Mouse (Mus musculus): ENCODE data around the gene Actl10. TPM values are rescaled to one million over a fixed set of nuclear protein-coding genes. Genes with fewer than 3 reads are reported as not detected.

Gene Actl10
- polyA plus RNA-seq, 1 experiment, result 39.7 TPM

DNA sequence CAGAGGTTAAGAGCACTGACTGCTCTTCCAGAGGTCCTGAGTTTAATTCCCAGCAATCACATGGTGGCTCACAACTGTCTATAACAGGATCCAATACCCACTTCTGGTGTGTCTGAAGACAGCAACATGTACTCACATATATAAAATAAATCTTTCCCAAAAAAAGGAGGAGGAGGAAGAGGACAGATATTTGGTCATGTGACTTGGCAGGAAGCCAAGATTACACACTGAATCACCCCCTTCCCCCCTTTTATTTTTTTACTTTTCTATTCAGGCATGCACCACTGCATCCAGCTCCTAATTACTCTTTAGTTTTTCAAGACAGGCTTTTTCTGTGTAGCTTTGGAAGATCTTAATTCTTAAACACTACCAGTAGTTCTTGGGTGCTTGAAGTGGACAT, 30.1 kb upstream of the Actl10 start:
- Histone ChIP-seq H3K4me3 (ENCODE audit: control insufficient read depth, low read depth, low read length) (no peak overlapping the region), H3K27ac (ENCODE audit: control insufficient read depth, insufficient read depth, low read depth, low read length) (no peak overlapping the region), H3K27me3 (ENCODE audit: control insufficient read depth, insufficient read depth, low read length) (no peaks in the 10 kb centered on the region), H3K4me1 (ENCODE audit: control insufficient read depth, insufficient read depth, low read length) (no peaks in the 10 kb centered on the region), H3K36me3 (ENCODE audit: control insufficient read depth, insufficient read depth, low read length) (no peaks in the 10 kb centered on the region; the same call in 1 of the 2 replicates)
- TF ChIP-seq CTCF (IDR thresholded peaks at IDR 0.05; ENCODE audit: control insufficient read depth, insufficient read depth, insufficient replicate concordance, low read depth, low read length) (no peak), POLR2A (IDR thresholded peaks at IDR 0.05; ENCODE audit: control insufficient read depth, low read depth, low read length) (no peak)

- H3K27ac ChIP-seq (ENCODE audit: control insufficient read depth, insufficient read depth, low read depth, low read length), result no peak overlapping the region
- H3K27me3 ChIP-seq (ENCODE audit: control insufficient read depth, insufficient read depth, low read length), result no peaks in the 10 kb centered on the region
- TF ChIP-seq POLR2A (IDR thresholded peaks at IDR 0.05; ENCODE audit: control insufficient read depth, low read depth, low read length), result no peak
- H3K4me1 ChIP-seq (ENCODE audit: control insufficient read depth, insufficient read depth, low read length), result no peaks in the 10 kb centered on the region
- no peaks in the 10 kb centered on the region; the same call in 1 of the 2 replicates for H3K36me3 ChIP-seq (ENCODE audit: control insufficient read depth, insufficient read depth, low read length)
- no peak overlapping the region for H3K4me3 ChIP-seq (ENCODE audit: control insufficient read depth, low read depth, low read length)
Measured at GRCm38 (mm10) chr2:154522334-154522733, 29.2 kb upstream of the Actl10 start.

- no peaks in the 10 kb centered on the region for H3K27me3 ChIP-seq (ENCODE audit: control insufficient read depth, insufficient read depth, low read length)
- no peak overlapping the region for H3K4me3 ChIP-seq (ENCODE audit: control insufficient read depth, low read depth, low read length)
- no peak overlapping the region for H3K27ac ChIP-seq (ENCODE audit: control insufficient read depth, insufficient read depth, low read depth, low read length)
- no peaks in the 10 kb centered on the region; the same call in 1 of the 2 replicates for H3K36me3 ChIP-seq (ENCODE audit: control insufficient read depth, insufficient read depth, low read length)
- no peaks in the 10 kb centered on the region for H3K4me1 ChIP-seq (ENCODE audit: control insufficient read depth, insufficient read depth, low read length)
- TF ChIP-seq POLR2A (IDR thresholded peaks at IDR 0.05; ENCODE audit: control insufficient read depth, low read depth, low read length) (no peak), CTCF (IDR thresholded peaks at IDR 0.05; ENCODE audit: control insufficient read depth, insufficient read depth, insufficient replicate concordance, low read depth, low read length) (no peak)
Measured at GRCm38 (mm10) chr2:154525285-154525684, 26.3 kb upstream of the Actl10 start.

- Histone ChIP-seq H3K27me3 (ENCODE audit: control insufficient read depth, insufficient read depth, low read length) (no peaks in the 10 kb centered on the region), H3K4me3 (ENCODE audit: control insufficient read depth, low read depth, low read length) (no peak overlapping the region), H3K4me1 (ENCODE audit: control insufficient read depth, insufficient read depth, low read length) (no peaks in the 10 kb centered on the region), H3K27ac (ENCODE audit: control insufficient read depth, insufficient read depth, low read depth, low read length) (no peak overlapping the region), H3K36me3 (ENCODE audit: control insufficient read depth, insufficient read depth, low read length) (no peaks in the 10 kb centered on the region; the same call in 1 of the 2 replicates)
- no peak for TF ChIP-seq CTCF (IDR thresholded peaks at IDR 0.05; ENCODE audit: control insufficient read depth, insufficient read depth, insufficient replicate concordance, low read depth, low read length)
- TF ChIP-seq POLR2A (IDR thresholded peaks at IDR 0.05; ENCODE audit: control insufficient read depth, low read depth, low read length), result no peak
Measured at GRCm38 (mm10) chr2:154526531-154526930, 25.0 kb upstream of the Actl10 start.

DNA sequence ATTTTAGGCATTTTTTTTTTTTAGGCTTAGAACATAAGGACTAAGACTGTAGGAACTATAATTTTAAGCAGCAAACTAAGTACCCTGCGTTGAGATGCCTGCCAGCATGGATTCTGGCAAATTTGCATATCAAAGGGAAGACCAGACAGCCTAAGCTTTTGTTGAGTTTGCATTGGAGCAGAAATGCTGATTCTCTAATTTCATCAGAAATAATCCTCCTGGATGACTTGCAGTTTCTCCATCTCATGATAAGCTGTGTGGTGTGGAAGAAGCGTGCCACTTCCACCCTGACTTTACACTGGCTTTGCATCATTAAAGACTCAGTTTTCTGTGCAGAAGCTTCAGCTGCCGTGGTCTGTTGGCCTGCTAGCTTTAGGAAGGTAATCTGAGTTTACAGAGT, 18.7 kb upstream of the Actl10 start:
- no peaks in the 10 kb centered on the region; the same call in 1 of the 2 replicates for H3K36me3 ChIP-seq (ENCODE audit: control insufficient read depth, insufficient read depth, low read length)
- TF ChIP-seq POLR2A (IDR thresholded peaks at IDR 0.05; ENCODE audit: control insufficient read depth, low read depth, low read length), result no peak
- no peak for TF ChIP-seq CTCF (IDR thresholded peaks at IDR 0.05; ENCODE audit: control insufficient read depth, insufficient read depth, insufficient replicate concordance, low read depth, low read length)
- H3K27me3 ChIP-seq (ENCODE audit: control insufficient read depth, insufficient read depth, low read length), result no peaks in the 10 kb centered on the region
- no peak overlapping the region for H3K27ac ChIP-seq (ENCODE audit: control insufficient read depth, insufficient read depth, low read depth, low read length)
- H3K4me1 ChIP-seq (ENCODE audit: control insufficient read depth, insufficient read depth, low read length), result no peaks in the 10 kb centered on the region
- no peak overlapping the region for H3K4me3 ChIP-seq (ENCODE audit: control insufficient read depth, low read depth, low read length)

DNA sequence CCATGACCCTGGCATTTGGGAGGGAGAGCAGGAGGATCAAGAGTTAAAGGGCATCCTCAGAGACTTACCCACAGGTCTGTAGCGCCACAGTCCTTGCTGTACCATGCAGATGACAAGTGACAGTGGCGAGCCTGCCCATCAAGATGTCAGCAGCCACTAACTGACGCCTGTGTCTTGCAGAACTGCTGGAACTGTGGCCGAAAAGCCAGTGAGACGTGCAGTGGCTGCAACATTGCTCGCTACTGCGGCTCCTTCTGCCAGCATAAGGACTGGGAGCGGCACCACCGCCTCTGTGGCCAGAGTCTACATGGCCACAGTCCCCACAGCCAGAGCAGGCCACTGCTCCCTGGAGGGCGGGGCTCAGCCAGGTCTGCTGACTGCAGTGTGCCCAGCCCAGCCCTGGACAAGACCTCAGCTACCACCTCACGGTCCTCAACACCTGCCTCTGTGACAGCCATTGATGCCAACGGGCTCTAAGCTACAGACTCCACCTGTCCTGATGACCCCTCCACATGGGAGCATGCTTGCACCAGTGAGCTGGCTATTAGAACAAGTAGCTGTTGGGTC, 16.8 kb upstream of the Actl10 start:
- Histone ChIP-seq H3K36me3 (ENCODE audit: control insufficient read depth, insufficient read depth, low read length) (no peaks in the 10 kb centered on the region; the same call in 1 of the 2 replicates), H3K27ac (ENCODE audit: control insufficient read depth, insufficient read depth, low read depth, low read length) (no peak overlapping the region), H3K4me1 (ENCODE audit: control insufficient read depth, insufficient read depth, low read length) (no peaks in the 10 kb centered on the region), H3K27me3 (ENCODE audit: control insufficient read depth, insufficient read depth, low read length) (no peaks in the 10 kb centered on the region), H3K4me3 (ENCODE audit: control insufficient read depth, low read depth, low read length) (no peak overlapping the region)
- TF ChIP-seq CTCF (IDR thresholded peaks at IDR 0.05; ENCODE audit: control insufficient read depth, insufficient read depth, insufficient replicate concordance, low read depth, low read length), result no peak
- no peak for TF ChIP-seq POLR2A (IDR thresholded peaks at IDR 0.05; ENCODE audit: control insufficient read depth, low read depth, low read length)

DNA sequence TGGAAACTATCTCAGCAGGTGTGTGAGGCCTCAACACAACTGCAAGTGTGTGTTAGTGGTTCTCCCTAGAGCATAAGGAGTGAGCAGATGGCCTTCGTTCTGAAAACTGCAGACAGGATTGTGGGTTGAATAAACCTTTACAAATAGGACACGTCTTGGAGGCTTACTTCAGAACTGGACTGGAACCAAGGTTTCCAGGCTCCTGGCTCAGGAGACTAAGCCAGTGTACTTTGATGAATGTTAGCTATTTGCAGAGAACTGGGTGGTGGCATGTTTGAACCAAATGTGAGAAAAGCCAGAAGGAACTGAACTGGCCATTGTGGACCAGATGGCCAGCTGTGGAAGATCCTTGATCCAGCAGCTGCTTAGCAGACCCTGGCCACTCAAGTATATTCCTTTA, 13.3 kb upstream of the Actl10 start:
- Histone ChIP-seq H3K27ac (ENCODE audit: control insufficient read depth, insufficient read depth, low read depth, low read length) (no peak overlapping the region), H3K4me1 (ENCODE audit: control insufficient read depth, insufficient read depth, low read length) (no peaks in the 10 kb centered on the region), H3K27me3 (ENCODE audit: control insufficient read depth, insufficient read depth, low read length) (no peaks in the 10 kb centered on the region), H3K4me3 (ENCODE audit: control insufficient read depth, low read depth, low read length) (no peak overlapping the region), H3K36me3 (ENCODE audit: control insufficient read depth, insufficient read depth, low read length) (no peaks in the 10 kb centered on the region; the same call in 1 of the 2 replicates)
- TF ChIP-seq POLR2A (IDR thresholded peaks at IDR 0.05; ENCODE audit: control insufficient read depth, low read depth, low read length), result no peak
- TF ChIP-seq CTCF (IDR thresholded peaks at IDR 0.05; ENCODE audit: control insufficient read depth, insufficient read depth, insufficient replicate concordance, low read depth, low read length), result no peak

Measured in testis, adult 2 months (tissue).